Mouse (Mus musculus) heart, embryonic 12.5 days (tissue): Measurements from ENCODE around the gene Cipc. TPM values are rescaled to one million over a fixed set of nuclear protein-coding genes. Genes with fewer than 3 reads are reported as not detected.

ENCODE experiments used
- ATAC-seq: fragments of 200-750 bp; cut with Nextera tagmentation; 2 replicates; pipeline ENCODE4 v1.8.0; 2017; ENCODE audit warnings: moderate TSS enrichment, moderate library complexity; ENCODE audit not compliant: insufficient number of reproducible peaks, low FRiP score
- H3K27ac ChIP-seq: fragments of 300-500 bp; sonication (generic); 2 replicates; pipeline ENCODE4 v1.5.1; 2016; ENCODE audit warnings: mild to moderate bottlenecking, moderate library complexity; ENCODE audit not compliant: poor library complexity, severe bottlenecking
- H3K27me3 ChIP-seq: fragments of 300-500 bp; sonication (generic); replicated peaks from 2 replicates; pipeline ENCODE4 v1.6.1; 2016; ENCODE audit warnings: mild to moderate bottlenecking, moderate library complexity
- H3K36me3 ChIP-seq: fragments of 300-500 bp; sonication (generic); 2 replicates; pipeline ENCODE4 v1.6.1; 2016; ENCODE audit warnings: mild to moderate bottlenecking, moderate library complexity
- H3K4me1 ChIP-seq: fragments of 300-500 bp; sonication (generic); replicated peaks from 2 replicates; pipeline ENCODE4 v1.6.1; 2016; ENCODE audit warnings: mild to moderate bottlenecking
- H3K4me2 ChIP-seq: fragments of 300-500 bp; sonication (generic); 2 replicates; pipeline ENCODE4 v1.6.1; 2016; ENCODE audit warnings: mild to moderate bottlenecking, moderate library complexity
- H3K4me3 ChIP-seq: fragments of 300-500 bp; sonication (generic); 2 replicates; pipeline ENCODE4 v1.5.1; 2016; ENCODE audit warnings: mild to moderate bottlenecking
- H3K9ac ChIP-seq: fragments of 300-500 bp; sonication (generic); 2 replicates; pipeline ENCODE4 v1.6.1; 2016; ENCODE audit warnings: mild to moderate bottlenecking, moderate library complexity
- H3K9me3 ChIP-seq: fragments of 300-500 bp; sonication (generic); replicated peaks from 2 replicates; pipeline ENCODE4 v1.6.1; 2016; ENCODE audit warnings: mild to moderate bottlenecking, moderate library complexity
- WGBS: fragments of 180-500 bp; shearing (Covaris S2); methylation state at CpG from one replicate; pipeline ENCODE4 v1.1.7; 2016; 5-methylcytosine and 5-hydroxymethylcytosine counted together
- polyA plus RNA-seq: library from polyadenylated mRNA; unstranded; fragments of >200 nt; fragmentation: Nextera tagmentation; extraction: Ambion mirVana; gene quantifications from 2 replicates; pipeline ENCODE4 v1.2.1, GENCODE M21; 2016

The Cipc gene
- polyA plus RNA-seq, 1 experiment from 2014 or later: 28.9 TPM

DNA sequence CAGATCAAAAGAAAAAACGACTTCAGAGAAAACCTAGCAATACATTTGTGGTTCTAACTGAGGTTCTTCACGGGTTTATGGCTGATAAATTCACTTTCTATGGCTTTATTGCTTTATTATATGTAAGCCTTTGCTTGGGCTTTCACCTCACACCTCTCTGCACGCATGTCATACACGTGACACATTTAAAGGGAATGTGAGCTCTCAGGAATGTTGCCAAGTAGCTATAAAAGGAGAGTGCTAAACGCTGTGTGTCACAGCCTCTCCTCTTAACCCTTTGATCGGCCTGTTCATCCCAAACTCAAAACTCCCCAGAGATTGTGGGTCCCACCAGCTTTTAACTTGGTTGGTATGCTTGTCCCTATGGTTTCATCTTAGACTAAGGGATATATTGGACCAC is 1.8 kb downstream of the Cipc start:
- Histone ChIP-seq H3K36me3 (peaks cover 11% of the 10 kb centered on the region), H3K4me3 (peak overlapping the region; percentile 54), H3K27ac (peak overlapping the region; percentile 79), H3K4me1 (peaks cover 33% of the 10 kb centered on the region), H3K9me3 (no peaks in the 10 kb centered on the region), H3K9ac (no peak overlapping the region), H3K27me3 (no peaks in the 10 kb centered on the region), H3K4me2 (peak overlapping the region; percentile 82)
- 37% methylated on average over 6 of the region's 6 CpGs for WGBS
- ATAC-seq: no peak

DNA sequence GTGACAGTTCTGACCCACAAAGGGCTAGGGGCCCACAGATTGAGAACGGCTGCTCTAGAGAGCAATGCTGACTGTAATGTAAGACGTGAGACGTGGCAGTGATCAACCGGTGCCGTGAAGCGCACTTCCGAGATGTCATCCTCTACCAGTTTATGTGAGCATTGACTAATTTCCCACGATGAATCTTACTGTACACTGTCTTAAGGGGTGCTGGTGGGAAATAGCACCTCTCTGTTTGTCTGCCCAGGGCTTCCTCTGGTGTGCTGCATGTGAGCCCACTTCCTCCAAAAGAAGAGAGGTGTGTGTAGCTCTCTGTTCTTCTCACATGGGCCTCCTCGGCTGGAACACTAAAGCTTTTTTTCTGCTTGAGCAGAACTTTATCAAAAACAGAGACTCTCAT is 2.7 kb downstream of the Cipc start:
- H3K9ac ChIP-seq: no peak overlapping the region
- no peaks in the 10 kb centered on the region for H3K9me3 ChIP-seq
- 0 out of 2 replicates have a peak overlapping the region, but pooled peaks have one; percentile 79 for H3K27ac ChIP-seq
- H3K27me3 ChIP-seq: no peaks in the 10 kb centered on the region
- ATAC-seq: no peak
- H3K4me2 ChIP-seq: no peak overlapping the region
- H3K4me3 ChIP-seq: no peak overlapping the region
- H3K36me3 ChIP-seq: peaks cover 16% of the 10 kb centered on the region
- 83% methylated on average over 9 of the region's 9 CpGs for WGBS
- peaks cover 33% of the 10 kb centered on the region for H3K4me1 ChIP-seq

DNA sequence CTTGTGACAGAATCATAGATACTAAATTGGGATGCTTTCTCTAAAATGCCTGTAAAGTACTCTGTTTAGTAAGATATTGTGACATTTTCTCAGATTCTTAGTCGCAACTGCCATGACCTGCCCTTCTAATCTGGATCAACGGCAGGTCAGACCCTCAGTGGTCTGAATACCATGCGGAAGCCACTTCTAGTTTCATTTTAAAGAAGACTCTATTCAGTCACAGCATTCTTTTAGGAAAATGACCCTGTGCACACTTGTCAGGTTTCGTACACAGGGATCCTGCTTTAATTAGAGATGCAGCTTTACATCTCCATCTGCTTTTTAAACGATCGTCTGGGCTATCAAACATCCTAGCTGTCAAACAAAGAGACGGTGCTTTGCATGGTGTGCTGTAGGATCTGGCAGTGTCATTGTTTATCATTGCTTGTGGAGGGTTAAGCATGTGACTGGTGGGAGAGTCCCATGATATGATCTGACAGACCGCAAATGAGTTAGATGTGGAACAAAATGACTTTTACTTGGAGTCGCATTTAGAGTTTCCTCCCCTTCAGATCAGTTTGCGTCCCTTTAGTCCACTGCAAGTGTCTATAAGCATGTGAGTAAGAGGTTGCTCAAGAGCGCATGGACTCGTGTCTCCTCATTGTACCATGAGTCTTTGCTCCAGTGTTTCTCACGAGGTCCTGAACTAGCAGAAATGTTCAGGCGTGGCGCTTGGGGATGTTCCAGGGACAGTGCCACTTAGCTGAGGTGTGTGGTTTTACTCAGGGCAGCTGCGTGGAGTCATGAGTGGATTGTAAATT is 3.5 kb downstream of the Cipc start:
- Histone ChIP-seq H3K27me3 (no peaks in the 10 kb centered on the region), H3K27ac (no peak overlapping the region), H3K9me3 (no peaks in the 10 kb centered on the region), H3K4me2 (no peak overlapping the region), H3K9ac (no peak overlapping the region), H3K4me3 (no peak overlapping the region), H3K4me1 (peaks cover 34% of the 10 kb centered on the region), H3K36me3 (peaks cover 23% of the 10 kb centered on the region)
- ATAC-seq: no peak
- 77% methylated on average over 16 of the region's 16 CpGs for WGBS

DNA sequence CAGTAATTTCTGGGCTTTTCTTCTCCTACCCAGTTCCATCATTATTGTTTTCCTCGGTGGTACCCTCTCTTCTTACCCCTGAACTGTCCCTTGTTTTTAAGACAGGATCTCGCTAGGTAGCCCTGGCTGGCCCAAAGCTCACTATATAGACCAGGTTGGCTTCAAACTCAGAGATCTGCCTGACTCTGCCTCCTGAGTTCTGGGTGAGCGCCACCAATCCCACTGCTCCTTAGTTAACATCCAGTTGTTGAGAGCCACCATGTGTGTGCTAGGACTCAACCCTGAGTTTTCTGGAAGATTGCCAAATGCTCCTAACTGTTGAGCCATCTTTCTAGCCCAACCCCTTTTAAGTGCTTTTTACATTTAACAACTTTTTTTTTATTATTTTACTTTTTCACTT is 4.1 kb downstream of the Cipc start:
- H3K36me3 ChIP-seq: peaks cover 27% of the 10 kb centered on the region
- no peak overlapping the region for H3K4me2 ChIP-seq
- H3K4me1 ChIP-seq: peaks cover 38% of the 10 kb centered on the region
- H3K9ac ChIP-seq: no peak overlapping the region
- no peaks in the 10 kb centered on the region for H3K27me3 ChIP-seq
- H3K27ac ChIP-seq: no peak overlapping the region
- WGBS: 93% methylated on average over 3 of the region's 3 CpGs
- H3K4me3 ChIP-seq: no peak overlapping the region
- no peaks in the 10 kb centered on the region for H3K9me3 ChIP-seq
- ATAC-seq: no peak

DNA sequence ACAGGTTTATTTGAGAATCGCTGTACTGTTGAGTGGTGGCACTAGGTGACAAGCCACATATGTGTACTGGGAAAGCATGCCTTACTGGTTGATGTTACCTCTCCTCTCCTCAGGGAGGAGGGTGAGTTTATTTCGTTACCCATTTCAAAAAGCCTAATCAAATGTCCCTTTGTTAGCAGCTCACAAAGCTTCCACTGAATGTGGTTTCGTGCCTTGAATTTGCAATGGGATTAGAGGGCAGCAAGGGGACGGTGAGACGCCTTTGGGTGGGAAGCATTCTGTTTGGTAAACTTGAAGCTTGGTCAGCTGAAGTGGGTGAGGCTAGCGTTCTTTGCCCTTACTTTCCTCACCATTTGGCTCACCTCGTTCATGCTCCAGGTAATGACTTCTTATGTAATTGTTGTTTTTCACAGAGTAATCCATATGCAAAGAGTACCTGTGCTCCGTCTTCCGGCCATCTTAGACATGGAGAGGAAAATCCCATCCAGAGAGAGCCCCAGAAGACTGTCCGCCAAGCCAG is 5.5 kb downstream of the Cipc start:
- Histone ChIP-seq H3K9me3 (no peaks in the 10 kb centered on the region), H3K4me1 (peaks cover 41% of the 10 kb centered on the region), H3K9ac (no peak overlapping the region), H3K4me2 (no peak overlapping the region), H3K36me3 (peaks cover 37% of the 10 kb centered on the region), H3K27me3 (no peaks in the 10 kb centered on the region), H3K27ac (no peak overlapping the region), H3K4me3 (no peak overlapping the region)
- ATAC-seq: no peak
- 91% methylated on average over 10 of the region's 10 CpGs for WGBS

DNA sequence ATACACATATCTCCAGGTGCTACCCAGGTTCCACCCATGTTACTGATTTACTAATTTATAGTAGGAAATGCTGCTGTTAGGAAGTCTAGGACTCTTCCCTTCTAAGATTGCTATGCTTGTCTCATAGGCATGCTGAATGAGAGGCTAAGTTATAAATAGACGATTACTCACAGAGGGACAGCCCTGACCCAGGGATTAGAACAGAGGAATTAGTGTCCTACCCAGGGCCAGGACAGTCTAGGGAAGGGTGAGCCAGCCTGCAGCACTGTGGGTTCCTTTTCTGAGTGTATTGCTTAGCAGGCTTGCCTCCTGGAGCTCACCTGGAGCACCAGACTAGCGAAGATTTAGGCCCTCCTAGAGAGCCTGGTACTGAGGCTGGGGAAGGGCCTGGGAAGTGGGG is 9.1 kb downstream of the Cipc start:
- peak overlapping the region; percentile 35 for H3K9ac ChIP-seq
- H3K27ac ChIP-seq: peak overlapping the region; percentile 76
- peaks cover 69% of the 10 kb centered on the region for H3K36me3 ChIP-seq
- peaks cover 15% of the 10 kb centered on the region for H3K4me1 ChIP-seq
- H3K4me2 ChIP-seq: no peak overlapping the region
- no peaks in the 10 kb centered on the region for H3K9me3 ChIP-seq
- H3K27me3 ChIP-seq: no peaks in the 10 kb centered on the region
- 53% methylated on average over 2 of the region's 2 CpGs for WGBS
- no peak overlapping the region for H3K4me3 ChIP-seq
- 0 out of 2 replicates have a peak, but pooled peaks have one; percentile 67 for ATAC-seq

DNA sequence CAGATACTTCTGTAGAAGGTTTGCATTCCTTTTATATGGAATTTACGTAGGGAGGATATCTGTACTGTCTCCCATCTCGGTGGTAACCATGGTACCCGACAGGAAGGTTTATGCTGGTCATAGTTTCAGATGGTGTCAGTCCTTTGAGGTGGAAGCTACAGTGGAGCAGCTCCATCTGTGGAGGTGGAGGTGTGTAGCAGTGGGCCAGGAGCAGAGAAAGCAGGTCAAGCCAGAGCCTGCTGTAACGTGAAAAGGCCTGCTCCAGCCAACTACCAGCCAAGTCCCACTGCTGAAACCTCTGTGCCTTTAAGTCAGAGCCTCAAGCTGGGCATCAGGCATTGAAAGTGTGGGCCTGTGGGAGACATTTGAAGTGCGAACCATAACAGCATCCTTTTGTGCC is 11.7 kb downstream of the Cipc start:
- WGBS: 83% methylated on average over 5 of the region's 5 CpGs
- peaks cover 84% of the 10 kb centered on the region for H3K36me3 ChIP-seq

DNA sequence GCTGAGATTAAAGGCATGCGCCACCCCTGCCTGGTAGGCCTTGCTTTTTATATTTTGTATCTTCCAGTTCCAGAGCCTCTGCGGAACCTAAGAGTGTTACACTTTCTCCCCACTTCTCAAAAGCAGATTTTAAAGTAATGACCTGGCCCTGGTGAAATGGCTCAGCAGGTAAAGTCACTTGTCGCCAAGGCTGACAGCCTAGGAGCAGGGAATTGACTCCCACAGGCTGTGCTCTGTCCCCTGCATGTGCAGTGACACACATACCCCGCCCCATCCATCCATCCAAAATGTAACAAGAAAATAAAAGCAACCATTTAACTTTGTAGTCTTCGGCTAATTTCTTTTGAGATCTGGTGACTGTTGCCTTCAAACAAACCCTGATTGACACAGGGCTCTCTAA is 12.8 kb downstream of the Cipc start:
- Histone ChIP-seq H3K4me3 (no peak overlapping the region), H3K4me1 (peaks cover 14% of the 10 kb centered on the region), H3K9ac (no peak overlapping the region), H3K9me3 (no peaks in the 10 kb centered on the region), H3K27ac (no peak overlapping the region), H3K27me3 (no peaks in the 10 kb centered on the region), H3K36me3 (peaks cover 86% of the 10 kb centered on the region), H3K4me2 (no peak overlapping the region)
- 90% methylated on average over 5 of the region's 5 CpGs for WGBS
- ATAC-seq: no peak

More for the DNA sequence above, 11.7 kb downstream of the Cipc start:
- Histone ChIP-seq H3K27me3 (no peaks in the 10 kb centered on the region), H3K9ac (no peak overlapping the region), H3K4me2 (no peak overlapping the region), H3K4me1 (peaks cover 14% of the 10 kb centered on the region), H3K4me3 (no peak overlapping the region), H3K9me3 (no peaks in the 10 kb centered on the region), H3K27ac (no peak overlapping the region)
- ATAC-seq: no peak

DNA sequence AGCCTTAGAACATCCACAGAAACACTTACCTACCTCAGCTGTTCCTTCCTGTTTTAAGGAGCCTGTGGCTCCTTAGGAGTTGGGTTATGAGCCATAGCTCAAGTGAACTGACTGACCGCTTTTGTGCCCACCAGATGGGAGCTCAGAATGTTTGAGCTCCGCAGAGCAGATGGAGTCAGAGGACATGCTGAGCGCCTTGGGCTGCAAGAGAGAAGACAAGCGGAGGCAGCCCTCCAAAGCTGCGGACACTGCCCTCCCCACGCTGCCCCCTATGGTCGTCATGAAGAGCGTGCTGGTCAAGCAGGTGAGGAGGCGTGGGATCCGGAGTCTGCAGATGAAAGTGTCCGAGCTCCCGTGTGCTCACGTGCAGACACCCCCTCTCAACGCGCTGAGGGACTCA is 13.3 kb downstream of the Cipc start:
- peaks cover 84% of the 10 kb centered on the region for H3K36me3 ChIP-seq
- no peak overlapping the region for H3K27ac ChIP-seq
- no peak overlapping the region for H3K4me3 ChIP-seq
- H3K9me3 ChIP-seq: no peaks in the 10 kb centered on the region
- no peak for ATAC-seq
- no peak overlapping the region for H3K4me2 ChIP-seq
- H3K9ac ChIP-seq: no peak overlapping the region
- H3K4me1 ChIP-seq: peaks cover 14% of the 10 kb centered on the region
- WGBS: 85% methylated on average over 15 of the region's 15 CpGs
- no peaks in the 10 kb centered on the region for H3K27me3 ChIP-seq

DNA sequence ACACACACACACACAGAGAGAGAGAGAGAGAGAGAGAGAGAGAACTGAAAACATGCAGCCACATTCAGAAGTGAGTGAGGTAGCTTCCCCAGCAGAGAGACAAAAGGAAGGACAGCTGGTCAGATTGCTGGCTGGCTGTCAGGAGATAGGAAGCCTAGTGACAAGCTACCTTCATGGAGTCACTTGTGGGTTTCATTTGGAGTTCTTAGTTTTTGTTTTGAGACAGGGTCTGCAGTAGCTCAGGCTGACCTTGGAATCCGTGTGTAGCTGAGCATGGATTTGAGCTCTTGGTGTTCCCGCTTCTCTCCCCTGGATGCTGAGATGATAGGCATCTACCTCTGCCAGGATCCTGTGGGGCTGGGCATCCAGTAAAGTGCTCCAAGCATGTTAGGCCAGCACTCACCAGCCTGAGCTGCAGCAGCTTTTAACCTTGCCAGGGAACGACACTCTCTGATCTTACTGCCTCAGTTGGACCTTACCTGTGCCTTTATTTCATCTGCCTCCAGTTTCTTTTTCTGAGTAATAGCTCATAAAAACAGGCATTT is 14.0 kb downstream of the Cipc start:
- Histone ChIP-seq H3K4me1 (peaks cover 8% of the 10 kb centered on the region), H3K9me3 (no peaks in the 10 kb centered on the region)

DNA sequence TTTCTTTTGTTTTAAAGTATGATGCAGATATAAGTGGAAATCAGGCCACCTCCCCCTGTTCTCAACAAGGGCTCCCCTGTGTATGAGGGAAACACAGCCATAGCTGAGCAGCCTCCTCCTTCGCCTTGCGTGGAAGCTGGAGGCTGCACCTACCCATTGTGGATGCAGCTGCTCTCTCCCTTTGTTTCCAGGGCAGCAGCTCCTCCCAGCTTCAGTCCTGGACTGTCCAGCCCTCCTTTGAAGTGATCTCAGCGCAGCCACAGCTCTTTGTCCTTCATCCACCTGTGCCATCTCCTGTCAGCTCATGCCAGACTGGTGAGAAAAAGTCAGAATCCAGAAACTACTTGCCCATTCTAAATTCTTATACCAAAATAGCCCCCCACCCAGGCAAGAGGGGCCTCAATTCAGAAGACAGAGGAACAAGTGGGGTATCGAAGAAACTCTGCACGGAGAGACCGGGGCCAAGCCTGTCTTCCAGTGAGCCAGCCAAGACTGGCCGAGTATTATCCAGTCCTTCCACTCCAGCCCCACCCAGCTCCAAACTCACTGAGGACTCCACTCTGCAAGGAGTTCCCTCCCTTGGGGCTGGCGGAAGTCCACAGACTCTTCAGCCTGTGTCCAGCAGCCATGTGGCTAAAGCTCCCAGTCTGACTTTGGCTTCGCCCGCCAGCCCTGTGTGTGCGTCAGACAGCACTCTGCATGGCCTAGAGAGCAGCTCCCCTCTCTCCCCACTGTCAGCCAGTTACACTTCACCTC is 14.9 kb downstream of the Cipc start:
- H3K4me3 ChIP-seq: no peak overlapping the region
- no peaks in the 10 kb centered on the region for H3K27me3 ChIP-seq
- H3K36me3 ChIP-seq: peaks cover 79% of the 10 kb centered on the region
- H3K9ac ChIP-seq: no peak overlapping the region
- H3K4me2 ChIP-seq: no peak overlapping the region
- no peaks in the 10 kb centered on the region for H3K9me3 ChIP-seq
- WGBS: 90% methylated on average over 11 of the region's 11 CpGs
- no peaks in the 10 kb centered on the region for H3K4me1 ChIP-seq
- ATAC-seq: no peak
- H3K27ac ChIP-seq: no peak overlapping the region

More for the DNA sequence above, 14.0 kb downstream of the Cipc start:
- no peak overlapping the region for H3K27ac ChIP-seq
- ATAC-seq: no peak
- H3K4me3 ChIP-seq: no peak overlapping the region
- H3K9ac ChIP-seq: no peak overlapping the region
- no peak overlapping the region for H3K4me2 ChIP-seq
- 91% methylated on average over 3 of the region's 3 CpGs for WGBS
- H3K36me3 ChIP-seq: peaks cover 84% of the 10 kb centered on the region
- H3K27me3 ChIP-seq: no peaks in the 10 kb centered on the region
